Mouse (Mus musculus) limb, embryonic 10.5 days (tissue): Measurements from ENCODE around the gene Vps26b. TPM values are rescaled to one million over a fixed set of nuclear protein-coding genes. Genes with fewer than 3 reads are reported as not detected.

Experiments used
- DNase-seq: peaks from one replicate; pipeline ENCODE4 v3.0.0-alpha.2; 2017; ENCODE audit warnings: low spot score
- H3K27ac ChIP-seq: fragments of 300-500 bp; sonication (generic); 2 replicates; pipeline ENCODE4 v1.5.1; 2016; ENCODE audit warnings: mild to moderate bottlenecking
- H3K27me3 ChIP-seq: fragments of 300-500 bp; sonication (generic); 2 replicates; pipeline ENCODE4 v1.6.1; 2016; ENCODE audit warnings: low read depth, mild to moderate bottlenecking; ENCODE audit not compliant: poor library complexity, severe bottlenecking
- H3K36me3 ChIP-seq: fragments of 300-500 bp; sonication (generic); 2 replicates; pipeline ENCODE4 v1.6.1; 2016; ENCODE audit warnings: mild to moderate bottlenecking, moderate library complexity
- H3K4me1 ChIP-seq: fragments of 300-500 bp; sonication (generic); 2 replicates; pipeline ENCODE4 v1.6.1; 2016
- H3K4me3 ChIP-seq: fragments of 300-500 bp; sonication (generic); 2 replicates; pipeline ENCODE4 v1.5.1; 2016; ENCODE audit warnings: mild to moderate bottlenecking, moderate library complexity
- H3K9me3 ChIP-seq: fragments of 300-500 bp; sonication (generic); replicated peaks from 2 replicates; pipeline ENCODE4 v1.6.1; 2016; ENCODE audit warnings: mild to moderate bottlenecking
- WGBS: fragments of 180-500 bp; shearing (Covaris S2); methylation state at CpG from one replicate; pipeline ENCODE4 v1.1.7; 2016; 5-methylcytosine and 5-hydroxymethylcytosine counted together
- polyA plus RNA-seq: library from polyadenylated mRNA; unstranded; fragments of >200 nt; fragmentation: Nextera tagmentation; extraction: Ambion mirVana; gene quantifications from 2 replicates; pipeline ENCODE4 v1.2.1, GENCODE M21; 2016

Vps26b gene
- polyA plus RNA-seq, 1 experiment from 2014 or later, result 43.8 TPM

- WGBS, result 93% methylated on average over 2 of the region's 2 CpGs
- Histone ChIP-seq H3K9me3 (no peaks in the 10 kb centered on the region), H3K27me3 (no peaks in the 10 kb centered on the region), H3K4me1 (no peaks in the 10 kb centered on the region), H3K27ac (no peak overlapping the region), H3K4me3 (no peak overlapping the region), H3K36me3 (peaks cover 73% of the 10 kb centered on the region)
- no peak for DNase-seq
Observed at GRCm38 (mm10) chr9:26985090-26985613, 44.7 kb downstream of the Vps26b start.

GRCm38 (mm10) chr9:26978776-26979175 lies 51.1 kb downstream of the Vps26b start:
- H3K27me3 ChIP-seq, result no peaks in the 10 kb centered on the region
- no peak overlapping the region for H3K27ac ChIP-seq
- 91% methylated on average over 3 of the region's 3 CpGs for WGBS
- DNase-seq, result no peak
- no peaks in the 10 kb centered on the region for H3K4me1 ChIP-seq
- peaks cover 70% of the 10 kb centered on the region for H3K36me3 ChIP-seq
- H3K4me3 ChIP-seq, result no peak overlapping the region
- H3K9me3 ChIP-seq, result no peaks in the 10 kb centered on the region

- DNase-seq, result no peak
- no peaks in the 10 kb centered on the region for H3K9me3 ChIP-seq
- peaks cover 73% of the 10 kb centered on the region for H3K36me3 ChIP-seq
Observed at GRCm38 (mm10) chr9:26977754-26978153, 52.1 kb downstream of the Vps26b start.

More at GRCm38 (mm10) chr9:26977754-26978153, 52.1 kb downstream of the Vps26b start:
- Histone ChIP-seq H3K27ac (no peak overlapping the region), H3K4me1 (no peaks in the 10 kb centered on the region), H3K27me3 (no peaks in the 10 kb centered on the region), H3K4me3 (no peak overlapping the region)
- 90% methylated on average over 9 of the region's 9 CpGs for WGBS

Other genes starting within 250 kb of the Vps26b start
- gene Glb1l2, start 223.6 kb downstream of the Vps26b start, polyA plus RNA-seq, result 3.6 and 4.6 TPM in 2 replicates
- gene Glb1l3, start 169.2 kb downstream of the Vps26b start, polyA plus RNA-seq, result not detected in 2 replicates
- gene Gm1110, start 107.0 kb downstream of the Vps26b start, polyA plus RNA-seq, result not detected in 2 replicates
- gene Acad8, start 30.5 kb downstream of the Vps26b start, polyA plus RNA-seq, result 48.3 and 51.1 TPM in 2 replicates
- 170 and 185 TPM in 2 replicates for gene Thyn1, start 30.4 kb downstream of the Vps26b start, polyA plus RNA-seq
- 35.9 and 39.2 TPM in 2 replicates for gene Ncapd3, start 110 bp upstream of the Vps26b start, polyA plus RNA-seq
- gene Jam3, start 125.4 kb upstream of the Vps26b start, polyA plus RNA-seq, result 82.4 and 97.9 TPM in 2 replicates